21 mouse cellular contexts compared by ENCODE assay signal in genomic region chr9:111178971-111179370, GRCm38 (mm10).
DNase-seq lines count a peak whose midpoint lies in the region; ATAC-seq lines count a peak whose summit lies in the region.
"Had no signal": no experiment of that assay in that cellular context is flagged by ENCODE, and none has a peak within 500 bp of the region (broad histone marks: within the 10 kb centered on the region; RNA-seq: fewer than 3 reads in every experiment).

No protein-coding gene starts in this region.

- no peaks in the 10 kb centered on the region for H3K9me3 ChIP-seq in kidney, embryonic 14.5 days (ENCODE audit: control insufficient read depth, low read length)
- H3K9me3 ChIP-seq in kidney, embryonic 16.5 days (ENCODE audit: low read length): no peaks in the 10 kb centered on the region
- H3K9me3 ChIP-seq: embryonic facial prominence, embryonic 13.5 days; embryonic facial prominence, embryonic 15.5 days; forebrain, embryonic 10.5 days; forebrain, embryonic 12.5 days had no signal

- H3K4me3 ChIP-seq in kidney, embryonic 14.5 days (ENCODE audit: low read length): no peak overlapping the region
- H3K4me3 ChIP-seq in kidney, embryonic 16.5 days (ENCODE audit: low read length): no peak overlapping the region
- H3K4me3 ChIP-seq: embryonic facial prominence, embryonic 13.5 days; embryonic facial prominence, embryonic 15.5 days; erythroblast, embryonic 14.5 days; forebrain, embryonic 10.5 days; forebrain, embryonic 12.5 days had no signal

- H3K9ac ChIP-seq in kidney, embryonic 14.5 days (ENCODE audit: low read depth, low read length): no peak overlapping the region
- H3K9ac ChIP-seq in kidney, embryonic 16.5 days (replicated peaks; ENCODE audit: low read length): no peak overlapping the region
- H3K9ac ChIP-seq: embryonic facial prominence, embryonic 13.5 days; embryonic facial prominence, embryonic 15.5 days; forebrain, embryonic 12.5 days had no signal

- no peaks in the 10 kb centered on the region for H3K36me3 ChIP-seq in kidney, embryonic 14.5 days (ENCODE audit: control insufficient read depth, insufficient read depth, low read length)
- H3K36me3 ChIP-seq in kidney, embryonic 16.5 days (ENCODE audit: insufficient read depth, low read length): peaks cover 3% of the 10 kb centered on the region; the same call in 1 of the 2 replicates
- H3K36me3 ChIP-seq: embryonic facial prominence, embryonic 15.5 days; forebrain, embryonic 12.5 days had no signal

- no peak overlapping the region for H3K27ac ChIP-seq in kidney, embryonic 14.5 days (ENCODE audit: low read depth, low read length)
- H3K27ac ChIP-seq in kidney, embryonic 16.5 days (ENCODE audit: low read length): no peak overlapping the region
- H3K27ac ChIP-seq: embryonic facial prominence, embryonic 13.5 days; embryonic facial prominence, embryonic 15.5 days; forebrain, embryonic 10.5 days; forebrain, embryonic 12.5 days had no signal

- 37% methylated on average over 5 of the region's 5 CpGs for WGBS in kidney, embryonic 14.5 days
- WGBS in kidney, embryonic 16.5 days: 30% methylated on average over 5 of the region's 5 CpGs

- no peaks in the 10 kb centered on the region for H3K27me3 ChIP-seq in kidney, embryonic 14.5 days (ENCODE audit: control insufficient read depth, insufficient read depth, low read length)
- no peaks in the 10 kb centered on the region for H3K27me3 ChIP-seq in kidney, embryonic 16.5 days (ENCODE audit: insufficient read depth, low read length)
- H3K27me3 ChIP-seq: embryonic facial prominence, embryonic 13.5 days; embryonic facial prominence, embryonic 15.5 days; forebrain, embryonic 12.5 days had no signal

- no peaks in the 10 kb centered on the region for H3K4me1 ChIP-seq in kidney, embryonic 14.5 days (ENCODE audit: control insufficient read depth, insufficient read depth, low read length)
- no peaks in the 10 kb centered on the region for H3K4me1 ChIP-seq in kidney, embryonic 16.5 days (ENCODE audit: insufficient read depth, low read length)
- H3K4me1 ChIP-seq: embryonic facial prominence, embryonic 13.5 days; embryonic facial prominence, embryonic 15.5 days; forebrain, embryonic 10.5 days; forebrain, embryonic 12.5 days had no signal

- ATAC-seq in kidney, embryonic 14.5 days (ENCODE audit: low FRiP score, low TSS enrichment): peak; percentile 79
- ATAC-seq in kidney, embryonic 16.5 days (ENCODE audit: low FRiP score, low TSS enrichment): peak; percentile 77; the same call in 1 of the 2 replicates
- ATAC-seq: forebrain, embryonic 14.5 days; forebrain, embryonic 16.5 days had no signal

- no peak for DNase-seq in kidney, postnatal 25 days
- no peak for DNase-seq in kidney, postnatal 14 days
- DNase-seq: adrenal gland, adult 2 months; adrenal gland, postnatal 10 days; adrenal gland, postnatal 25 days; cerebellum, adult 11 months; cerebellum, adult 18-20 months; cerebellum, adult 8-10 months; cerebellum, adult 9-11 months; cerebellum, postnatal 14 days; cerebellum, postnatal 36 days; embryo, embryonic 11 days had no signal

- H3K4me2 ChIP-seq in kidney, embryonic 14.5 days (replicated peaks; ENCODE audit: low read depth, low read length): no peak overlapping the region
- no peak overlapping the region for H3K4me2 ChIP-seq in kidney, embryonic 16.5 days (replicated peaks; ENCODE audit: low read depth, low read length)
- H3K4me2 ChIP-seq: embryonic facial prominence, embryonic 13.5 days; embryonic facial prominence, embryonic 15.5 days; forebrain, embryonic 12.5 days had no signal
